Mouse (Mus musculus) cortical plate, adult 2 months (tissue): ENCODE results near the gene Iars2. TPM values are rescaled to one million over a fixed set of nuclear protein-coding genes. Genes with fewer than 3 reads are reported as not detected.

Source experiments
- H3K27ac ChIP-seq: fragments of 200-500 bp; 2 replicates; pipeline ENCODE4 v1.5.1; 2012; ENCODE audit warnings: low read length, control low read depth, inconsistent platforms; ENCODE audit not compliant: insufficient read depth
- H3K4me1 ChIP-seq: fragments of 200-500 bp; 2 replicates; pipeline ENCODE4 v1.6.1; 2011; ENCODE audit warnings: low read length; ENCODE audit not compliant: control insufficient read depth, insufficient read depth
- H3K4me3 ChIP-seq: fragments of 200-500 bp; 2 replicates; pipeline ENCODE4 v1.5.1; 2011; ENCODE audit warnings: mild to moderate bottlenecking, low read length, control low read depth; ENCODE audit not compliant: insufficient read depth
- CTCF ChIP-seq: fragments of 200-500 bp; IDR thresholded peaks from 2 replicates; pipeline ENCODE4 v1.5.1; 2011; ENCODE audit warnings: mild to moderate bottlenecking, control low read depth, low read length; ENCODE audit not compliant: insufficient read depth; ENCODE audit errors: extremely low read depth
- POLR2A ChIP-seq: fragments of 200-500 bp; IDR thresholded peaks from 2 replicates; pipeline ENCODE4 v1.6.1; 2011; ENCODE audit warnings: mild to moderate bottlenecking, low read length, control low read depth; ENCODE audit not compliant: insufficient read depth; ENCODE audit errors: extremely low read depth
- polyA plus RNA-seq: library from polyadenylated mRNA; depleted of rRNA; stranded (reverse); fragments of >200 nt; gene quantifications from 2 replicates; pipeline ENCODE4 v1.2.3, GENCODE M21; 2012; rRNA removed

Gene Iars2
- polyA plus RNA-seq, 1 experiment: 23.7 TPM

GRCm38 (mm10) chr1:185245456-185245855, 83.7 kb downstream of the Iars2 start:
- H3K4me1 ChIP-seq: peaks cover 5% of the 10 kb centered on the region; the same call in 1 of the 2 replicates
- no peak overlapping the region for H3K27ac ChIP-seq
- H3K4me3 ChIP-seq: no peak overlapping the region
- no peak for TF ChIP-seq CTCF
- TF ChIP-seq POLR2A: no peak

- H3K27ac ChIP-seq: no peak overlapping the region
- TF ChIP-seq POLR2A (no peak), CTCF (no peak)
- no peak overlapping the region for H3K4me3 ChIP-seq
- H3K4me1 ChIP-seq: peaks cover 5% of the 10 kb centered on the region; the same call in 1 of the 2 replicates
Observed at GRCm38 (mm10) chr1:185243013-185243412, 86.2 kb downstream of the Iars2 start.

GRCm38 (mm10) chr1:185236530-185236929, 92.7 kb downstream of the Iars2 start:
- Histone ChIP-seq H3K27ac (no peak overlapping the region), H3K4me1 (no peaks in the 10 kb centered on the region), H3K4me3 (no peak overlapping the region)
- TF ChIP-seq CTCF (0 out of 2 replicates have a peak, but pooled peaks have one; percentile 5), POLR2A (no peak)

GRCm38 (mm10) chr1:185235837-185236236, 93.4 kb downstream of the Iars2 start:
- no peak overlapping the region for H3K4me3 ChIP-seq
- TF ChIP-seq CTCF: no peak
- TF ChIP-seq POLR2A: no peak
- no peak overlapping the region for H3K27ac ChIP-seq
- H3K4me1 ChIP-seq: no peaks in the 10 kb centered on the region

Other genes with a start within 250 kb of the Iars2 start
- 48.9 and 50.8 TPM in 2 replicates for gene Rab3gap2, start 125.3 kb downstream of the Iars2 start, polyA plus RNA-seq
- 80.6 and 84.8 TPM in 2 replicates for gene Bpnt1, start 2.8 kb upstream of the Iars2 start, polyA plus RNA-seq
- gene Eprs, start 33.6 kb upstream of the Iars2 start, polyA plus RNA-seq: 29.2 and 29.4 TPM in 2 replicates
- gene Slc30a10, start 125.5 kb upstream of the Iars2 start, polyA plus RNA-seq: 11.4 and 12.0 TPM in 2 replicates